Mouse (Mus musculus) hindbrain, embryonic 16.5 days (tissue): ENCODE results near the gene Sdf2l1. TPM values are rescaled to one million over a fixed set of nuclear protein-coding genes. Genes with fewer than 3 reads are reported as not detected.
"Not testable (repeated sequence)": the region's sequence is repeated elsewhere in the genome, so short reads cannot be mapped to it uniquely, and the experiment has no call there.

Experiments used
- ATAC-seq: fragments of 200-750 bp; cut with Nextera tagmentation; 2 replicates; pipeline ENCODE4 v1.8.0; 2017; ENCODE audit warnings: moderate TSS enrichment, moderate library complexity
- H3K27ac ChIP-seq: fragments of 300-500 bp; sonication (generic); 2 replicates; pipeline ENCODE4 v1.5.1; 2014; ENCODE audit warnings: low read depth, mild to moderate bottlenecking, control low read depth, low read length, moderate library complexity
- H3K27me3 ChIP-seq: fragments of 300-500 bp; sonication (generic); replicated peaks from 2 replicates; pipeline ENCODE4 v1.6.1; 2014; ENCODE audit warnings: low read length; ENCODE audit not compliant: control insufficient read depth, insufficient read depth
- H3K36me3 ChIP-seq: fragments of 300-500 bp; sonication (generic); 2 replicates; pipeline ENCODE4 v1.6.1; 2014; ENCODE audit warnings: mild to moderate bottlenecking, low read length, moderate library complexity, mixed read lengths; ENCODE audit not compliant: control insufficient read depth, insufficient read depth
- H3K4me1 ChIP-seq: fragments of 300-500 bp; sonication (generic); 2 replicates; pipeline ENCODE4 v1.6.1; 2014; ENCODE audit warnings: low read depth, low read length; ENCODE audit not compliant: control insufficient read depth, insufficient read depth
- H3K4me2 ChIP-seq: fragments of 300-500 bp; sonication (generic); 2 replicates; pipeline ENCODE4 v1.6.1; 2014; ENCODE audit warnings: mild to moderate bottlenecking, low read length, control low read depth, moderate library complexity
- H3K4me3 ChIP-seq: fragments of 300-500 bp; sonication (generic); 2 replicates; pipeline ENCODE4 v1.5.1; 2014; ENCODE audit warnings: mild to moderate bottlenecking, low read length, control low read depth, moderate library complexity
- H3K9ac ChIP-seq: fragments of 300-500 bp; sonication (generic); 2 replicates; pipeline ENCODE4 v1.6.1; 2014; ENCODE audit warnings: low read depth, mild to moderate bottlenecking, control low read depth, low read length, moderate library complexity
- H3K9me3 ChIP-seq: fragments of 300-500 bp; sonication (generic); 2 replicates; pipeline ENCODE4 v1.6.1; 2014; ENCODE audit warnings: mild to moderate bottlenecking, low read length, moderate library complexity; ENCODE audit not compliant: control insufficient read depth
- WGBS: fragments of 180-500 bp; shearing (Covaris S2); extraction: QIAGEN DNeasy Blood & Tissue Kit; methylation state at CpG from one replicate; pipeline ENCODE4 v1.1.7; 2014; 5-methylcytosine and 5-hydroxymethylcytosine counted together
- polyA plus RNA-seq: library from polyadenylated mRNA; unstranded; fragments of >200 nt; fragmentation: Nextera tagmentation; extraction: Ambion mirVana; gene quantifications from 2 replicates; pipeline ENCODE4 v1.2.1, GENCODE M21; 2015

The Sdf2l1 gene
- polyA plus RNA-seq, result 37.8 and 39.6 TPM in 2 replicates

GRCm38 (mm10) chr16:17132089-17132905 lies at the start of gene Sdf2l1:
Sdf2l1 (minus strand) TSS chr16:17132383.
- no peaks in the 10 kb centered on the region for H3K9me3 ChIP-seq
- H3K27ac ChIP-seq, result peak within 1 kb of the TSS; percentile 77
- under 1% methylated on average over 45 of the region's 47 CpGs for WGBS
- peak within 1 kb of the TSS; percentile 93 for H3K4me3 ChIP-seq
- H3K4me1 ChIP-seq, result peaks cover 12% of the 10 kb centered on the region
- H3K36me3 ChIP-seq, result no peaks in the 10 kb centered on the region
- peak within 1 kb of the TSS; percentile 99 for H3K4me2 ChIP-seq
- peak; percentile 99 for ATAC-seq
- H3K9ac ChIP-seq, result peak within 1 kb of the TSS; percentile 82
- H3K27me3 ChIP-seq, result no peaks in the 10 kb centered on the region

GRCm38 (mm10) chr16:17181382-17181781 lies 49.2 kb upstream of the Sdf2l1 start:
- H3K27ac ChIP-seq, result no peak overlapping the region
- 0 out of 2 replicates have a peak, but pooled peaks cover 2% of the 10 kb centered on the region for H3K36me3 ChIP-seq
- no peaks in the 10 kb centered on the region for H3K27me3 ChIP-seq
- H3K9ac ChIP-seq, result no peak overlapping the region
- no peak overlapping the region for H3K4me3 ChIP-seq
- H3K4me2 ChIP-seq, result no peak overlapping the region
- 87% methylated on average over 4 of the region's 4 CpGs for WGBS
- no peaks in the 10 kb centered on the region for H3K9me3 ChIP-seq
- H3K4me1 ChIP-seq, result no peaks in the 10 kb centered on the region
- ATAC-seq, result no peak

- H3K36me3 ChIP-seq, result peaks cover 7% of the 10 kb centered on the region; the same call in 1 of the 2 replicates
- no peak overlapping the region for H3K4me3 ChIP-seq
- no peaks in the 10 kb centered on the region for H3K4me1 ChIP-seq
- ATAC-seq, result no peak
- H3K9me3 ChIP-seq, result no peaks in the 10 kb centered on the region
- no peak overlapping the region for H3K27ac ChIP-seq
- H3K27me3 ChIP-seq, result no peaks in the 10 kb centered on the region
- 94% methylated on average over 3 of the region's 3 CpGs for WGBS
- no peak overlapping the region for H3K9ac ChIP-seq
- no peak overlapping the region for H3K4me2 ChIP-seq
These were observed 47.5 kb upstream of the Sdf2l1 start for GRCm38 (mm10) chr16:17179706-17180105.

GRCm38 (mm10) chr16:17177623-17178170 lies 45.5 kb upstream of the Sdf2l1 start:
- no peak overlapping the region for H3K4me2 ChIP-seq
- 92% methylated on average over 1 of the region's 1 CpGs for WGBS

GRCm38 (mm10) chr16:17175765-17176164 lies 43.6 kb upstream of the Sdf2l1 start:
- peaks cover 17% of the 10 kb centered on the region; the same call in 1 of the 2 replicates for H3K36me3 ChIP-seq
- no peak for ATAC-seq
- WGBS, result 95% methylated on average over 2 of the region's 2 CpGs

More at GRCm38 (mm10) chr16:17177623-17178170, 45.5 kb upstream of the Sdf2l1 start:
- Histone ChIP-seq H3K9ac (no peak overlapping the region), H3K27me3 (no peaks in the 10 kb centered on the region), H3K4me3 (no peak overlapping the region), H3K27ac (no peak overlapping the region), H3K9me3 (no peaks in the 10 kb centered on the region), H3K4me1 (no peaks in the 10 kb centered on the region), H3K36me3 (peaks cover 11% of the 10 kb centered on the region; the same call in 1 of the 2 replicates)
- no peak for ATAC-seq

GRCm38 (mm10) chr16:17168049-17168448 lies 35.9 kb upstream of the Sdf2l1 start:
- peaks cover 11% of the 10 kb centered on the region; the same call in 1 of the 2 replicates for H3K36me3 ChIP-seq
- no peaks in the 10 kb centered on the region for H3K27me3 ChIP-seq
- H3K27ac ChIP-seq, result no peak overlapping the region
- no peak for ATAC-seq
- H3K9me3 ChIP-seq, result no peaks in the 10 kb centered on the region
- no peak overlapping the region for H3K9ac ChIP-seq
- H3K4me2 ChIP-seq, result no peak overlapping the region
- 90% methylated on average over 5 of the region's 5 CpGs for WGBS
- no peak overlapping the region for H3K4me3 ChIP-seq
- no peaks in the 10 kb centered on the region for H3K4me1 ChIP-seq

More at GRCm38 (mm10) chr16:17175765-17176164, 43.6 kb upstream of the Sdf2l1 start:
- no peak overlapping the region for H3K27ac ChIP-seq
- no peaks in the 10 kb centered on the region for H3K9me3 ChIP-seq
- H3K4me1 ChIP-seq, result no peaks in the 10 kb centered on the region
- H3K4me3 ChIP-seq, result no peak overlapping the region
- no peak overlapping the region for H3K9ac ChIP-seq
- no peaks in the 10 kb centered on the region for H3K27me3 ChIP-seq
- no peak overlapping the region for H3K4me2 ChIP-seq

GRCm38 (mm10) chr16:17167179-17167578 lies 35.0 kb upstream of the Sdf2l1 start:
- no peak overlapping the region for H3K9ac ChIP-seq
- H3K4me2 ChIP-seq, result no peak overlapping the region
- H3K36me3 ChIP-seq, result peaks cover 6% of the 10 kb centered on the region; the same call in 1 of the 2 replicates
- no peak for ATAC-seq
- H3K4me1 ChIP-seq, result no peaks in the 10 kb centered on the region
- no peaks in the 10 kb centered on the region for H3K27me3 ChIP-seq
- H3K9me3 ChIP-seq, result no peaks in the 10 kb centered on the region
- no peak overlapping the region for H3K27ac ChIP-seq
- no peak overlapping the region for H3K4me3 ChIP-seq

- H3K27me3 ChIP-seq, H3K9me3 ChIP-seq, ATAC-seq, H3K36me3 ChIP-seq, H3K4me2 ChIP-seq, H3K4me3 ChIP-seq, H3K4me1 ChIP-seq, H3K9ac ChIP-seq, H3K27ac ChIP-seq: not testable (repeated sequence)
- WGBS, result 89% methylated on average over 1 of the region's 1 CpGs
These were observed 33.3 kb upstream of the Sdf2l1 start for GRCm38 (mm10) chr16:17165478-17165877.

- no peaks in the 10 kb centered on the region for H3K27me3 ChIP-seq
- no peak overlapping the region for H3K9ac ChIP-seq
- 98% methylated on average over 2 of the region's 2 CpGs for WGBS
- H3K36me3 ChIP-seq, result peaks cover 4% of the 10 kb centered on the region; the same call in 1 of the 2 replicates
- no peak overlapping the region for H3K4me2 ChIP-seq
- H3K27ac ChIP-seq, result no peak overlapping the region
- no peak for ATAC-seq
- H3K4me1 ChIP-seq, result no peaks in the 10 kb centered on the region
- H3K9me3 ChIP-seq, result no peaks in the 10 kb centered on the region
- H3K4me3 ChIP-seq, result no peak overlapping the region
These were observed 22.2 kb upstream of the Sdf2l1 start for GRCm38 (mm10) chr16:17154346-17154745.
